Mouse (Mus musculus): ENCODE results near the gene Mmp3. TPM values are rescaled to one million over a fixed set of nuclear protein-coding genes. Genes with fewer than 3 reads are reported as not detected.

Gene Mmp3
- polyA plus RNA-seq (2012; fragmentation: generic; extraction: Trizol): 1 to 10 TPM in 1 of 2 experiments, under 1 TPM in 1; 0.06 to 3.8 TPM

GRCm38 (mm10) chr9:7445522-7445921, at the start of gene Mmp3:
Gene Mmp3, plus strand, starts transcription at chr9:7445822.

GRCm38 (mm10) chr9:7502051-7502450, 56.4 kb downstream of the Mmp3 start, which contains the start of gene Mmp10:
Gene Mmp10, plus strand, starts transcription at chr9:7502352.

Other genes starting within 250 kb of the Mmp3 start
- not detected for gene Mmp13, start 173.3 kb upstream of the Mmp3 start, polyA plus RNA-seq (2012; fragmentation: generic; extraction: Trizol)
- gene Mmp12, start 101.4 kb upstream of the Mmp3 start, polyA plus RNA-seq (2012; fragmentation: generic; extraction: Trizol): not detected
- gene Mmp1b, start 57.8 kb upstream of the Mmp3 start, polyA plus RNA-seq (2012; fragmentation: generic; extraction: Trizol): not detected
- not detected for gene Mmp10, start 56.5 kb downstream of the Mmp3 start, polyA plus RNA-seq (2012; fragmentation: generic; extraction: Trizol)
- gene Mmp8, start 112.6 kb downstream of the Mmp3 start, polyA plus RNA-seq (2012; fragmentation: generic; extraction: Trizol): not detected
- not detected for gene Mmp27, start 125.6 kb downstream of the Mmp3 start, polyA plus RNA-seq (2012; fragmentation: generic; extraction: Trizol)
- gene Mmp20, start 182.4 kb downstream of the Mmp3 start, polyA plus RNA-seq (2012; fragmentation: generic; extraction: Trizol): not detected
- gene Mmp7, start 246.3 kb downstream of the Mmp3 start, polyA plus RNA-seq (2012; fragmentation: generic; extraction: Trizol): not detected

All from C3H10T1/2 (cell line).